Mouse (Mus musculus) CD4-positive, CD25-positive, alpha-beta regulatory T cell, adult 2 months (primary cell): ENCODE data around the gene Pdzd7.

Source experiments
- DNase-seq: peaks from one replicate; pipeline ENCODE4 v3.0.0-alpha.2; 2012; ENCODE audit warnings: low read depth, low spot score

Pdzd7 gene

DNA sequence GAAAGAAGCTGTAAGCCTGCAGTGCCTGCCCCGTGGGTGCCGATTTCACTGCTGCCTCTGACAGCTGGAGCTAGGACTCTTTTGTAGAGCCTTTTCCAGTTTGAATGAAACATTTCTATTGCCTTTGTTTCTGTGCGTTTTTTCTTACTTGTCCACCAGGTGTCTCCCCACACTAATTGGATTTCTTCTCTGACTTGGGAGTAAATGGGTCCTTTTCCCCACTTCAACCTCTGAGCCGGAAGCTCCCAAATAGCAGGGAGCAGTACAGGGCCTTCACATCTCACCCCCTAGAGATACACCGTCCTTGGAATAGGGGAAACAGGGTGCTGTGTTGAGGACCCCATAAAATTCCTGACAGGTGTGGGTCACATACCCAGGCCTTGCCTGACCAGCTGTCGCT, 32.9 kb downstream of the Pdzd7 start:
- peak; percentile 59 for DNase-seq

DNA sequence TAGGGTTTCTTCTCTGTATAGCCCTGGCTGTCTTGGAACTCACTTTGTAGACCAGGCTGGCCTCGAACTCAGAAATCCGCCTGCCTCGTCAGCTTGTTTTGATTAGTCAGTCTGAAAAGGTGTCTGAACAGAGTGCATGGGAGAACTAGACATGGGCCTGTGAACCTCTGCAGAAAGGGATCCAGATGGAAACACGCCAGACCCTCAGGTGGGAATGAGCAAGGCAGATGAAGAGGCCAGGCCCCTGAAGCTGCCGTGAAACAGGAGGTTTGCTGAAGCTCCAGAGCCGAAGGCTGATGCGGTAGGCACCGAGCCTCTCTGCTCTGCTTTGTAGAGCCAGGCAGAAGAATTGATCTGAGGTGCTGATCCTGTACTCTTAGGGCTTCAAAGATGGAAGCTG, 33.3 kb downstream of the Pdzd7 start:
- no peak for DNase-seq

GRCm38 (mm10) chr19:45010646-45011045, 34.9 kb downstream of the Pdzd7 start:
- no peak for DNase-seq

DNA sequence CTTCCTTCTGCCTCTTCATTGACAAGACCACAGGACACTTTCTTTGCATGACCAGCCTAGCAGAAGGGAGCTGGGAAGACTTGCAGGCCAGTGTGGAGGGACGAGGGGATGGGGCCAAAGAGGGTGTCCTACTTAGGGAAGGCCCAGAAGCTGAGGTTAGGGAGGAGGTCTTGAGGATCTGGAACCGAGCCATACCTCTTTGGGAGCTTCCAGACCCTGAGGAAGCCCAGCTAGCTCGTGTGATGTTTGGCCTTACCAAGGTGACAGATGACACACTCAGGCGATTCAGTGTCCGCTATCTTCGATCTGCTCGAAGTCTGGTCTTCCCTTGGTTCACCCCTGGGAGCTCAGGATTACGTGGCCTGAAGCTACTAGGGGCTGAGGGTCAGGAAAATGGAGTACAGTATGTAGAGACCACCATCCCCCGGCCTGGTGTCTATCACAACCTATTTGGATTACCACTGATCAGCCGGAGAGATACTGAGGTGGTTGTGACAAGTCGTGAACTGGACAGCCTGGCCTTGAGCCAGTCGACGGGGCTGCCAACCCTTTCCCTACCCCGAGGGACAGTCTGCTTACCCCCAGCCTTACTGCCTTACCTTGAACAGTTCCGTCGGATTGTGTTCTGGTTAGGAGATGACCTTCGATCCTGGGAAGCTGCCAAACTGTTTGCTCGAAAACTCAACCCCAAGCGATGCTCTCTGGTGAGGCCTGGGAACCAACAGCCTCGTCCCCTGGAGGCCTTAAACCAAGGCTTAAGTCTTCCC, 37.9 kb downstream of the Pdzd7 start:
- no peak for DNase-seq

GRCm38 (mm10) chr19:45007021-45007420, 38.5 kb downstream of the Pdzd7 start:
- peak; percentile 41 for DNase-seq

DNA sequence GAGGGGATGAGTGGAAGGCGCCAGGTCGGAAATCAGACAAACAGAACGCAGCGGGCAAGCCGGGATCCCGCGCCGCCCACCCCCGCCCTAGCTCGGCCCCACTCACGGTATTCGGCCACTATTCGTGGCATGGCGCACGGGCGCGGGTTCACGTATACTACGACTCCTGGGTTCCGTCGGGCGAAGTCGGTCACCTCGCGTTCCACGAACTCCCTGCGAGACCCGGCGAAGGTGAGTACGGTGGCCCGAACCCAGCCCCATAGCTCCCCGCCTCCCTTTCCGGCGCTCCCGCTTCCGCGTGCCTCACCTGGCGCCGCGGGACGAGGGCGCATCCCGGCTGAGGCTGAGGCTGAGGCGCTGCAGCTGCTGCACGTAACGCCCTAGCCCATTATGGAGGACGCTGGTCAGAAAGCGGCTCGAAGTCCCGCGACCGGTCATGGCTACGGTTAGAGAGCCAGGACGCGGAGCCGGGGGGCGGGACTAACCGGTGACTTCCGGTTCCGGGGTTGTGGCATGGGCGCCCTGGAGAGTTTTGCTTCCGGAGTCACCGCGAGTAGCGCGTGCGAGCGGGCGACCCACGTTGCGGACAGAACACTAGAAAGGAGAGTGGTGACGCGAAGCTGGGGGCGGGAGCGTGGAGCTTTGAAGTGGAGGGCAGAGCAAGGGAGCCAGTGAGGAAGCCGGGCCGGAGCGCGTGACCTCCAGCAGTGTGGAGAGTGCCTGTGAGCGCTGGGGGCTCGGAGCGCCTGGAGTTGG, 39.4 kb downstream of the Pdzd7 start, which contains the start of gene Mrpl43:
Mrpl43 (minus strand) TSS at position 486 of the 756 bp plus-strand sequence.
- peak; percentile 96 for DNase-seq

- peak; percentile 48 for DNase-seq
Observed at GRCm38 (mm10) chr19:45005444-45005843, 40.1 kb downstream of the Pdzd7 start, which contains the start of gene Twnk. TSS of gene Twnk (plus strand) at chr19:45005663.

GRCm38 (mm10) chr19:45003740-45004516, 41.6 kb downstream of the Pdzd7 start:
- no peak for DNase-seq

- DNase-seq, result no peak
Observed at GRCm38 (mm10) chr19:45002301-45002700, 43.2 kb downstream of the Pdzd7 start.

DNA sequence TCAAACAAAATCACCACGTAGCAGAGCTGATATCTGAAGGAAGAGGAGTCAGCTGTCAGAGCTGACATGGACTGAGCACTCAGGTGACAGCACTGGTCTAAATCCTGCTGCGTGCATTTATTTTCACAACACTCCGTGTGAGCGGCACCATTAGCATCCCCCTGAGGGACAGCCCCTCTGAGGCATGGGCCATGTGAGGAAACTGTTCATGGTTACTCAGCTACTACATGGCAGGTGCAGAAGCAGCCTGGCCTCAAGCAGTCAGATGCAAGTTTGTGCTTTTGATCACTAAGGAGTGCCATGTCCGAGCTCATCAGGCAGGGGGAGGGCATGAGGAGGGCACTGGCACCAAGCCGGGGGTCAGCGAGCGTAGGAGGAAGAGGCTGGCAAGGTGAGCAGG, 45.9 kb downstream of the Pdzd7 start:
- no peak for DNase-seq

DNA sequence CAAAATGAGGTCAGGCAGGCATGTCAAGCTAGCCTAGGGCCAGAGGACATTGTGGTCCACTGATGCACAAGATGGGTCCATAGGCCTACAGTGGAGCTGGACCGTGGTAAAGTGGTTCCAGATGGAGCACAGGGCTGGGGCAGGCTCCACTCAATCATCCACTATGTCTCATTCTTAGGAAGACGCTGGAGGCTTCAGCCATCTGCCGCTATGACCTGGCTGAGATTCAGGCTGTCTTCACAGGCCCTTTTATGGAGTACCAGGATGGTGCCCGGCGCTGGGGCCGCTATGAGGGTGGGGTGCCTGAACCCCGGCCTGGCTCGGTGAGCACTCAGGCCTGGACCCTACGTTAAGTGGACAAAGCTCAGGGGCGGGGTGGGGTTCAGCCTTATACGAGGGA, 47.7 kb downstream of the Pdzd7 start:
- DNase-seq, result no peak

DNA sequence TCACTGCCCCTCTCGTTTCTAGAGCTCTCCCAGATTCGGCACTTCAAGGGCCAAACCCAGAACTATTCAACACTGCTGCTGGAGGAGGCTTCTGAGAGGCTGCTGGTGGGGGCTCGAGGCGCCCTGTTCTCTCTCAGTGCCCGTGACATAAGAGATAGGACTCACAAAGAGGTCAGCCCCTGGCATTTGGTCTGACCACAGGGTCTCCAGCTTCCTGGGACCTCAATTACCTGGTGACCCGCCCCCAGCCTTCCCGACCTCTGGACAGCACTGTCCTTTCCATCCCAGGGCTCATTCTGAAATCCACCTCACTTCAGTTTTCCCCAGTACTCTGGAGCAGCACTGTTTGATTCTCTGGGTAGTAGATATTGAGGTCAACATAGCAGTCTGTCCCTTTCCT, 52.8 kb downstream of the Pdzd7 start:
- no peak for DNase-seq

DNA sequence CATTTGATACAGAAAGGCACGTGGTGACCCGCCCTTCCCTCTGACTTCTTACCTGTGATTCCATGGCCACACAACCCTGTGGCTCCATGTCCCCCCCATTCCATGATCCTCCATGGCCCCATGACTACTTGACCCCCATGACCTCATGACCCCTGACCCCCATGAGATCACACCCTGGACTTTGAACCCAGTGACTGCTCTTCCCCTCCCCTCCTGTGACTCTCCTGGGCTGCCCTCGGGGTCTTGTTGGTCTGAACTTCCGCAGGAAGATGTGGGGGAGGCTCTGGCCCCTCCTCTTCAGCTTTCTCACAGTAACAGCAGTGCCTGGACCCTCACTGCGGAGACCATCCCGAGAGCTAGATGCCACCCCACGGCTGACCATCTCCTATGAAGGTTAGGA, 53.3 kb downstream of the Pdzd7 start:
- no peak for DNase-seq

- no peak for DNase-seq
Observed at GRCm38 (mm10) chr19:44991031-44991430, 54.5 kb downstream of the Pdzd7 start.

DNA sequence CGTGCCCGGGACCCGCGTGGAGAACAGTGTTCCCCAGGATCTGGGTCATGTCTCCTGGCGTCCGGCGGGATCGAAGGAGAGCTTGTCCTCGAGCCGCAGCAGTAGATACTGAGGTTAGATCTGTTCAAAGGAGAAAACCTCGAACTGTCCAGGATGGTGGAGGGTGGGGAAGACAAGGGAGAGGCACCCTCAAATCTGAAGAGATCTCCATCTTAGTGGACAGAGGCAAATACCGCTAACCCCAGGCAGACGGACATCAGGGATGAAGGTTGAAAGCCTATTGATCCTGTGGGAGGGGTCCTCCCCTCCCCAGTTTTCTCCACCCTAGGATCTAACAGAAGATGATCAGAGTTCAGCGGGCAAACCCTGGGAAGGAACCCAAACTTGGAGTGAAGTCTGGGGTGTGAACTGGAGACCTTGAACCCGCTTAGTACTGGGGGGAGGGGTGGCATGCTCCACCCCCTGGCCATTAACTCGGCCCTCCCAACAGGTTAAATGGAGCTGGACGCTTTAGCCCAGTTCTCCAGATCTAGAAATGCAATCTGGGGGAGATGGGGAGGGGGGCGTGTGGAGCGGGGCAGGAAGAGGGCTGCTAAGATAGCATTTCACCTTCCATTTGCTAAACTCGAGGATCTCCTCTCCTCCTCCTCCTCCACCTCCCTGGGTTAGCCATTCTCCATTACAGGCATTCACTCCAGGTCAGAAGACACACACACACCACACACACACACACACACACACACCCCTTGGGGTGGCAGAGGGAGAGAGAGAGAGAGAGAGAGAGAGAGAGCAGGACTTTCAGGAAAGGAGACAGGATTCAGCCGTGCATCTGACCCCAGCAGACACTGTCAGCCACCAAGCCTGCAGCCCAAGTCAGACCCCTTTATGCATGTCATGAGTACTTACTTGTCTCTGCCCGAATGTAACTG, 55.7 kb downstream of the Pdzd7 start:
- DNase-seq, result no peak

DNA sequence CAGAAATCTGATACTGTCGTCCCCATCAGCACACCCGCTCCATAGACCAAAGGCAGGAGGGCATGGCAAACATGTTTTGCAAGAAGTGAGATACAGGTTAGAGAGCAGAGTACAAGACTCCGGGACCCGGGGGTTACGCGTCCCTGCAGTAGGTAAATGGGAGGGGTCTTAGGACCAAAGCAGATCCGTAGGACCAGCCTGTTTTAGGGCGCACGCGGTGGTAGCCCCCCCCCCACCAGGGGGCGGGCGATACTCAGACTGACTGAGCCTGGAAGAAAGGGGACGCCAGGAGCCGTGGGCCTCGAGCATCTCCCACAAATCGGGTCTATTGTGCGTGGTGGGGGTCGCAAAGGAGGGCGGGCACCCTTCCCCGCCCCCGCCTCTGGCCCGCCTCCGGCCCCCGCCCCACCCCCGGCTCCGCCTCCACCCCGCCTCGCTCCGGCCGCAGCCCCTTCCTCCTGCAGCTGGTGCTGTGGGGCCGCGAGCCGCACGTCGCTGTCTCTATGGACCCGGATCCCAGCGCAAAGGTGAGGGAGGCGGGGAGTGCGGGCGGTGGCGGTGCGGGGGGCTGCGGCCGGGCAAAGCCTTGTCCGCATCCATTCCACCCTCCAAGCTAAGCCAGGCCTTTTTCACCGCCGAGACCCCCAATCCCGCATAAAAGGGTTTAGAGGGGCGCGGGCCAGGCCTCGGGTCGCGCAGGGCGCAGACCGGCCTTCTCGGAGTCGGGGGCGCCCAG, 56.5 kb downstream of the Pdzd7 start, which contains the start of gene Sema4g:
Sema4g (plus strand) TSS at position 271 of the 736 bp plus-strand sequence.
- DNase-seq, result peak; percentile 56

- DNase-seq, result no peak
Observed at GRCm38 (mm10) chr19:44988321-44988720, 57.2 kb downstream of the Pdzd7 start.

DNA sequence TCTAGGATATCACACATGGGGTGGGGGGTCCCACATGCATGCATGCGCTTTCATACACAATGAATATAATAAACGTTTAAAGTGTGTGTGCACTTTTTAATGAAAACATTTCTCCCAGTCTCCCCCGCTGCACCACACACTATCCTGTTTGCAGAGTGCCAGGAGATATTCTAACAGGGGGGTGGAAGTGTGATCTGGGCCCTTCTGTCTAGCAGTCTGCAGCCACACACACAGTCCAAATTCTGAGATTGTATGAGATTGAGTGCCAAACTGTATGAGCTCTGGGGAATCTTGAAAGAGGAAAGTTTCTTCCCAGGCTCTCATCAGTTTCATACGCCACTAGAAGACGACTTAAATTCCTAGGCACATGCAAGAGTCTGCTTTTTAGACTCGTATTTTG, 57.7 kb downstream of the Pdzd7 start:
- DNase-seq, result no peak

- no peak for DNase-seq
Observed at GRCm38 (mm10) chr19:44987004-44987403, 58.5 kb downstream of the Pdzd7 start.
